Mouse (Mus musculus): Measurements from ENCODE around the gene Sipa1l1.

The Sipa1l1 gene

GRCm38 (mm10) chr12:82246422-82246821 lies 77.3 kb downstream of the Sipa1l1 start:
- DNase-seq (ENCODE audit: extremely low read depth, low read depth) = peak; percentile 58

- no peak for DNase-seq (ENCODE audit: extremely low read depth, low read depth)
These were observed 78.5 kb downstream of the Sipa1l1 start for GRCm38 (mm10) chr12:82247371-82248258.

- DNase-seq (ENCODE audit: extremely low read depth, low read depth) = no peak
These were observed 79.4 kb downstream of the Sipa1l1 start for GRCm38 (mm10) chr12:82248501-82248900.

- DNase-seq (ENCODE audit: extremely low read depth, low read depth) = no peak
These were observed 82.2 kb downstream of the Sipa1l1 start for GRCm38 (mm10) chr12:82251328-82251727.

- DNase-seq (ENCODE audit: extremely low read depth, low read depth) = no peak
These were observed 85.0 kb downstream of the Sipa1l1 start for GRCm38 (mm10) chr12:82254076-82254475.

- DNase-seq (ENCODE audit: extremely low read depth, low read depth) = no peak
These were observed 86.9 kb downstream of the Sipa1l1 start for GRCm38 (mm10) chr12:82256012-82256411.

- DNase-seq (ENCODE audit: extremely low read depth, low read depth) = no peak
These were observed 87.9 kb downstream of the Sipa1l1 start for GRCm38 (mm10) chr12:82256921-82257500.

GRCm38 (mm10) chr12:82257994-82258785 lies 89.1 kb downstream of the Sipa1l1 start:
- no peak for DNase-seq (ENCODE audit: extremely low read depth, low read depth)

GRCm38 (mm10) chr12:82263443-82263842 lies 94.3 kb downstream of the Sipa1l1 start:
- no peak for DNase-seq (ENCODE audit: extremely low read depth, low read depth)

GRCm38 (mm10) chr12:82264083-82264851 lies 95.1 kb downstream of the Sipa1l1 start:
- no peak for DNase-seq (ENCODE audit: extremely low read depth, low read depth)

- no peak for DNase-seq (ENCODE audit: extremely low read depth, low read depth)
These were observed 96.5 kb downstream of the Sipa1l1 start for GRCm38 (mm10) chr12:82265335-82266274.

GRCm38 (mm10) chr12:82271447-82271846 lies 102.3 kb downstream of the Sipa1l1 start:
- no peak for DNase-seq (ENCODE audit: extremely low read depth, low read depth)

- DNase-seq (ENCODE audit: extremely low read depth, low read depth) = no peak
These were observed 104.4 kb downstream of the Sipa1l1 start for GRCm38 (mm10) chr12:82273503-82273902.

- DNase-seq (ENCODE audit: extremely low read depth, low read depth) = no peak
These were observed 105.5 kb downstream of the Sipa1l1 start for GRCm38 (mm10) chr12:82274576-82274975.

GRCm38 (mm10) chr12:82275767-82276166 lies 106.6 kb downstream of the Sipa1l1 start:
- no peak for DNase-seq (ENCODE audit: extremely low read depth, low read depth)

- no peak for DNase-seq (ENCODE audit: extremely low read depth, low read depth)
These were observed 107.5 kb downstream of the Sipa1l1 start for GRCm38 (mm10) chr12:82276591-82276990.

- no peak for DNase-seq (ENCODE audit: extremely low read depth, low read depth)
These were observed 115.5 kb downstream of the Sipa1l1 start for GRCm38 (mm10) chr12:82284617-82285016.

- DNase-seq (ENCODE audit: extremely low read depth, low read depth) = no peak
These were observed 115.9 kb downstream of the Sipa1l1 start for GRCm38 (mm10) chr12:82285018-82285417.

- DNase-seq (ENCODE audit: extremely low read depth, low read depth) = no peak
These were observed 116.9 kb downstream of the Sipa1l1 start for GRCm38 (mm10) chr12:82286068-82286467.

GRCm38 (mm10) chr12:82286804-82287203 lies 117.7 kb downstream of the Sipa1l1 start:
- DNase-seq (ENCODE audit: extremely low read depth, low read depth) = no peak

All from MEL-GATA-1-ER (cell line).